Mouse (Mus musculus) midbrain, embryonic 16.5 days (tissue): ENCODE data around the gene Dcun1d4. TPM values are rescaled to one million over a fixed set of nuclear protein-coding genes. Genes with fewer than 3 reads are reported as not detected.
"Not testable (repeated sequence)": the region's sequence is repeated elsewhere in the genome, so short reads cannot be mapped to it uniquely, and the experiment has no call there.

Experiments used
- ATAC-seq: fragments of 200-750 bp; cut with Nextera tagmentation; 2 replicates; pipeline ENCODE4 v1.8.0; 2017; ENCODE audit warnings: moderate TSS enrichment
- H3K27ac ChIP-seq: fragments of 300-500 bp; sonication (generic); 2 replicates; pipeline ENCODE4 v1.5.1; 2014; ENCODE audit warnings: mild to moderate bottlenecking, low read length, mixed read lengths
- H3K27me3 ChIP-seq: fragments of 300-500 bp; sonication (generic); 2 replicates; pipeline ENCODE4 v1.6.1; 2014; ENCODE audit warnings: low read depth, low read length, mixed read lengths; ENCODE audit not compliant: control insufficient read depth, insufficient read depth
- H3K36me3 ChIP-seq: fragments of 300-500 bp; sonication (generic); 2 replicates; pipeline ENCODE4 v1.6.1; 2014; ENCODE audit warnings: mild to moderate bottlenecking, low read length, moderate library complexity, mixed read lengths; ENCODE audit not compliant: control insufficient read depth, insufficient read depth
- H3K4me1 ChIP-seq: fragments of 300-500 bp; sonication (generic); 2 replicates; pipeline ENCODE4 v1.6.1; 2014; ENCODE audit warnings: mild to moderate bottlenecking, low read length, mixed read lengths; ENCODE audit not compliant: control insufficient read depth, insufficient read depth
- H3K4me2 ChIP-seq: fragments of 300-500 bp; sonication (generic); 2 replicates; pipeline ENCODE4 v1.6.1; 2014; ENCODE audit warnings: mild to moderate bottlenecking, low read length, mixed read lengths
- H3K4me3 ChIP-seq: fragments of 300-500 bp; sonication (generic); 2 replicates; pipeline ENCODE4 v1.5.1; 2014; ENCODE audit warnings: low read depth, mild to moderate bottlenecking, low read length, moderate library complexity, mixed read lengths
- H3K9ac ChIP-seq: fragments of 300-500 bp; sonication (generic); 2 replicates; pipeline ENCODE4 v1.6.1; 2014; ENCODE audit warnings: low read depth, low read length, mixed read lengths
- H3K9me3 ChIP-seq: fragments of 300-500 bp; sonication (generic); replicated peaks from 2 replicates; pipeline ENCODE4 v1.6.1; 2014; ENCODE audit warnings: mild to moderate bottlenecking, low read length, mixed read lengths; ENCODE audit not compliant: control insufficient read depth, poor library complexity, severe bottlenecking
- WGBS: fragments of 180-500 bp; shearing (Covaris S2); extraction: QIAGEN DNeasy Blood & Tissue Kit; methylation state at CpG from one replicate; pipeline ENCODE4 v1.1.7; 2014; 5-methylcytosine and 5-hydroxymethylcytosine counted together
- polyA plus RNA-seq: library from polyadenylated mRNA; unstranded; fragments of >200 nt; fragmentation: Nextera tagmentation; extraction: Ambion mirVana; gene quantifications from 2 replicates; pipeline ENCODE4 v1.2.1, GENCODE M21; 2015

The Dcun1d4 gene
- polyA plus RNA-seq, 1 experiment from 2014 or later = 51.5 TPM

GRCm38 (mm10) chr5:73569181-73569580 is 88.4 kb downstream of the Dcun1d4 start:
- no peaks in the 10 kb centered on the region for H3K4me1 ChIP-seq
- no peaks in the 10 kb centered on the region for H3K36me3 ChIP-seq
- no peaks in the 10 kb centered on the region for H3K9me3 ChIP-seq
- no peak overlapping the region for H3K27ac ChIP-seq
- no peaks in the 10 kb centered on the region for H3K27me3 ChIP-seq
- no peak overlapping the region for H3K4me2 ChIP-seq
- H3K4me3 ChIP-seq = no peak overlapping the region
- WGBS = 80% methylated on average over 5 of the region's 5 CpGs
- no peak overlapping the region for H3K9ac ChIP-seq
- no peak for ATAC-seq

- ATAC-seq = no peak
- WGBS = 92% methylated on average over 6 of the region's 6 CpGs
- peaks cover 5% of the 10 kb centered on the region for H3K4me1 ChIP-seq
- no peak overlapping the region for H3K4me2 ChIP-seq
- no peak overlapping the region for H3K4me3 ChIP-seq
- H3K27ac ChIP-seq = no peak overlapping the region
- no peaks in the 10 kb centered on the region for H3K9me3 ChIP-seq
- H3K27me3 ChIP-seq = no peaks in the 10 kb centered on the region
- no peak overlapping the region for H3K9ac ChIP-seq
- no peaks in the 10 kb centered on the region for H3K36me3 ChIP-seq
These were observed 90.8 kb downstream of the Dcun1d4 start for GRCm38 (mm10) chr5:73571395-73572156.

- WGBS = 87% methylated on average over 2 of the region's 2 CpGs
- no peak overlapping the region for H3K4me3 ChIP-seq
- H3K9ac ChIP-seq = no peak overlapping the region
- H3K4me1 ChIP-seq = peaks cover 7% of the 10 kb centered on the region
- H3K4me2 ChIP-seq = no peak overlapping the region
- H3K27me3 ChIP-seq = no peaks in the 10 kb centered on the region
- H3K36me3 ChIP-seq = no peaks in the 10 kb centered on the region
- H3K9me3 ChIP-seq = no peaks in the 10 kb centered on the region
- H3K27ac ChIP-seq = no peak overlapping the region
- no peak for ATAC-seq
These were observed 92.0 kb downstream of the Dcun1d4 start for GRCm38 (mm10) chr5:73572846-73573245.

GRCm38 (mm10) chr5:73573789-73574188 is 93.0 kb downstream of the Dcun1d4 start:
- no peak for ATAC-seq
- Histone ChIP-seq H3K27ac (no peak overlapping the region), H3K36me3 (no peaks in the 10 kb centered on the region), H3K4me2 (no peak overlapping the region), H3K9me3 (no peaks in the 10 kb centered on the region), H3K9ac (no peak overlapping the region), H3K27me3 (no peaks in the 10 kb centered on the region), H3K4me1 (peaks cover 7% of the 10 kb centered on the region), H3K4me3 (no peak overlapping the region)
- 74% methylated on average over 7 of the region's 7 CpGs for WGBS

- Histone ChIP-seq H3K9ac (no peak overlapping the region), H3K4me1 (peaks cover 7% of the 10 kb centered on the region), H3K27me3 (no peaks in the 10 kb centered on the region), H3K27ac (no peak overlapping the region), H3K4me2 (no peak overlapping the region), H3K9me3 (no peaks in the 10 kb centered on the region), H3K36me3 (no peaks in the 10 kb centered on the region), H3K4me3 (no peak overlapping the region)
- WGBS = 88% methylated on average over 4 of the region's 4 CpGs
- ATAC-seq = no peak
These were observed 93.8 kb downstream of the Dcun1d4 start for GRCm38 (mm10) chr5:73574616-73575015.

GRCm38 (mm10) chr5:73576708-73577107 is 95.9 kb downstream of the Dcun1d4 start:
- H3K4me1 ChIP-seq = peaks cover 7% of the 10 kb centered on the region
- ATAC-seq = no peak
- H3K9ac ChIP-seq = no peak overlapping the region
- H3K4me3 ChIP-seq = no peak overlapping the region
- no peaks in the 10 kb centered on the region for H3K9me3 ChIP-seq
- no peak overlapping the region for H3K4me2 ChIP-seq
- WGBS = 62% methylated on average over 7 of the region's 7 CpGs
- H3K36me3 ChIP-seq = no peaks in the 10 kb centered on the region
- no peak overlapping the region for H3K27ac ChIP-seq
- no peaks in the 10 kb centered on the region for H3K27me3 ChIP-seq

GRCm38 (mm10) chr5:73578131-73578530 is 97.3 kb downstream of the Dcun1d4 start:
- Histone ChIP-seq H3K9me3 (no peaks in the 10 kb centered on the region), H3K36me3 (no peaks in the 10 kb centered on the region), H3K27me3 (no peaks in the 10 kb centered on the region), H3K4me3 (no peak overlapping the region), H3K4me2 (no peak overlapping the region), H3K27ac (no peak overlapping the region), H3K4me1 (peaks cover 7% of the 10 kb centered on the region), H3K9ac (no peak overlapping the region)
- WGBS = 69% methylated on average over 3 of the region's 3 CpGs
- no peak for ATAC-seq

- H3K27ac ChIP-seq, H3K27me3 ChIP-seq, H3K4me2 ChIP-seq, H3K9me3 ChIP-seq, ATAC-seq, H3K4me3 ChIP-seq, H3K36me3 ChIP-seq, H3K4me1 ChIP-seq, H3K9ac ChIP-seq: not testable (repeated sequence)
- 66% methylated on average over 6 of the region's 6 CpGs for WGBS
These were observed 103.2 kb downstream of the Dcun1d4 start for GRCm38 (mm10) chr5:73584011-73584410.

GRCm38 (mm10) chr5:73585212-73586115 is 104.7 kb downstream of the Dcun1d4 start:
- peak; percentile 51; the same call in 1 of the 2 replicates for ATAC-seq
- no peaks in the 10 kb centered on the region for H3K36me3 ChIP-seq
- no peak overlapping the region for H3K4me2 ChIP-seq
- peak overlapping the region; percentile 64 for H3K27ac ChIP-seq
- peaks cover 8% of the 10 kb centered on the region for H3K4me1 ChIP-seq
- no peak overlapping the region for H3K9ac ChIP-seq
- H3K4me3 ChIP-seq = no peak overlapping the region
- 17% methylated on average over 7 of the region's 7 CpGs for WGBS
- H3K27me3 ChIP-seq = no peaks in the 10 kb centered on the region
- no peaks in the 10 kb centered on the region for H3K9me3 ChIP-seq
